Mouse (Mus musculus) G1E-ER4 (cell line): ENCODE data around the gene Mrpl12. TPM values are rescaled to one million over a fixed set of nuclear protein-coding genes. Genes with fewer than 3 reads are reported as not detected.

Experiments used
- GATA1 ChIP-seq: IDR thresholded peaks from one replicate; pipeline ENCODE4 v1.8.0; 2012; ENCODE audit warnings: low read length, inconsistent platforms
- polyA plus RNA-seq: library from polyadenylated mRNA; stranded (reverse); fragments of >175 nt; gene quantifications from 2 replicates; pipeline ENCODE4 v1.2.3, GENCODE M21; 2012

The Mrpl12 gene
- polyA plus RNA-seq, 1 experiment, result 743 TPM

GRCm38 (mm10) chr11:120535804-120536203 lies 51.4 kb downstream of the Mrpl12 start:
- no peak for TF ChIP-seq GATA1

GRCm38 (mm10) chr11:120538485-120538884 lies 54.1 kb downstream of the Mrpl12 start:
- TF ChIP-seq GATA1, result no peak

Other genes starting within 250 kb of the Mrpl12 start
- gene Actg1, start 136.1 kb upstream of the Mrpl12 start, polyA plus RNA-seq, result 103 and 191 TPM in 2 replicates
- gene Fscn2, start 123.1 kb upstream of the Mrpl12 start, polyA plus RNA-seq, result not detected in 2 replicates
- gene Faap100, start 105.8 kb upstream of the Mrpl12 start, polyA plus RNA-seq, result 28.1 and 30.6 TPM in 2 replicates
- 55.2 and 115 TPM in 2 replicates for gene Nploc4, start 46.9 kb upstream of the Mrpl12 start, polyA plus RNA-seq
- not detected in 2 replicates for gene Tspan10, start 42.0 kb upstream of the Mrpl12 start, polyA plus RNA-seq
- 0.17 and 0.31 TPM in 2 replicates for gene Pde6g, start 31.1 kb upstream of the Mrpl12 start, polyA plus RNA-seq
- 20.5 and 22.7 TPM in 2 replicates for gene Oxld1, start 26.5 kb upstream of the Mrpl12 start, polyA plus RNA-seq
- gene Ccdc137, start 26.5 kb upstream of the Mrpl12 start, polyA plus RNA-seq, result 50.2 and 76.0 TPM in 2 replicates
- gene Arl16, start 17.0 kb upstream of the Mrpl12 start, polyA plus RNA-seq, result 26.9 and 44.9 TPM in 2 replicates
- gene Slc25a10, start 7.2 kb downstream of the Mrpl12 start, polyA plus RNA-seq, result 74.6 and 83.7 TPM in 2 replicates
- not detected in 2 replicates for gene Gcgr, start 46.1 kb downstream of the Mrpl12 start, polyA plus RNA-seq
- 170 and 215 TPM in 2 replicates for gene Mcrip1, start 65.1 kb downstream of the Mrpl12 start, polyA plus RNA-seq
- not detected in 2 replicates for gene Ppp1r27, start 66.5 kb downstream of the Mrpl12 start, polyA plus RNA-seq
- 559 and 642 TPM in 2 replicates for gene P4hb, start 88.6 kb downstream of the Mrpl12 start, polyA plus RNA-seq
- 1,177 and 1,217 TPM in 2 replicates for gene Arhgdia, start 97.0 kb downstream of the Mrpl12 start, polyA plus RNA-seq
- 539 and 588 TPM in 2 replicates for gene Alyref, start 113.8 kb downstream of the Mrpl12 start, polyA plus RNA-seq
- gene Anapc11, start 113.8 kb downstream of the Mrpl12 start, polyA plus RNA-seq, result 200 and 289 TPM in 2 replicates
- gene Npb, start 123.9 kb downstream of the Mrpl12 start, polyA plus RNA-seq, result 1.7 and 2.3 TPM in 2 replicates
- gene Pcyt2, start 133.3 kb downstream of the Mrpl12 start, polyA plus RNA-seq, result 149 and 196 TPM in 2 replicates
- 108 and 170 TPM in 2 replicates for gene Sirt7, start 140.6 kb downstream of the Mrpl12 start, polyA plus RNA-seq
- 44.0 and 52.0 TPM in 2 replicates for gene Mafg, start 149.0 kb downstream of the Mrpl12 start, polyA plus RNA-seq
- 1.8 and 3.2 TPM in 2 replicates for gene Pycr1, start 159.2 kb downstream of the Mrpl12 start, polyA plus RNA-seq
- gene Myadml2, start 163.5 kb downstream of the Mrpl12 start, polyA plus RNA-seq, result not detected in 2 replicates
- gene Notum, start 176.6 kb downstream of the Mrpl12 start, polyA plus RNA-seq, result not detected in 2 replicates
- gene Aspscr1, start 188.4 kb downstream of the Mrpl12 start, polyA plus RNA-seq, result 215 and 275 TPM in 2 replicates
- 42.0 and 251 TPM in 2 replicates for gene Cenpx, start 229.1 kb downstream of the Mrpl12 start, polyA plus RNA-seq
- gene Lrrc45, start 229.3 kb downstream of the Mrpl12 start, polyA plus RNA-seq, result 28.7 and 33.4 TPM in 2 replicates
- 1.6 and 2.7 TPM in 2 replicates for gene Rac3, start 236.9 kb downstream of the Mrpl12 start, polyA plus RNA-seq
- gene Dcxr, start 242.7 kb downstream of the Mrpl12 start, polyA plus RNA-seq, result 28.9 and 50.8 TPM in 2 replicates
- not detected in 2 replicates for gene Cbr2, start 247.5 kb downstream of the Mrpl12 start, polyA plus RNA-seq